Mouse (Mus musculus) MN1 (cell line): ENCODE measurements around the gene Emc7.

Source experiments
- DNase-seq: peaks from one replicate; pipeline ENCODE4 v3.0.0-alpha.2; 2016; ENCODE audit warnings: low spot score

The Emc7 gene

GRCm38 (mm10) chr2:112520526-112521482, 66.0 kb downstream of the Emc7 start:
- DNase-seq = no peak
